Mouse (Mus musculus): ENCODE measurements around the gene Letm1. TPM values are rescaled to one million over a fixed set of nuclear protein-coding genes. Genes with fewer than 3 reads are reported as not detected.
A peak's percentile ranks its signal among the peaks of the same experiment; 100 is the strongest.

Gene Letm1
- polyA plus RNA-seq, 1 experiment from 2014 or later: 72.4 TPM

DNA sequence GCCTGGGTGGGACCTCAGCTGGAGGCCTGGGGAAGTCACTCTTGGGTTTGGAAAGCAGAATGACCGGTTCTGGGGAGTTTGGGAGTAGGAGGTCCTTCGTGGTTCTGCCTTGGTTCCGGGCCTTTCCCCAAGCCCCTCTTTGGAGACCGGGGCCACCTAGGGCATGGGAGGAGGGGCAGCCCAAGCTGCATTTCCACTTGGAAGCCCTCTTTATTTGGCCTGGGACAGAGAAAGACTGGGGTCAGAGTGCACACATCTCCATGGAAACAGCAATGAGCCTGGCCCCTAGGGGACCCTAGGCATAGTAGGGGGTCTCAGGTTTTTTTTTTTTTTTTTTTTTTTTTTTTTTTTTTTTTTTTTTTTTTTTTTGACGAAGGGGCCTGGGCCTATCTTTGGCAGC is 35.5 kb upstream of the Letm1 start:
- Histone ChIP-seq H3K4me1 (peaks cover 26% of the 10 kb centered on the region), H3K4me2 (no peak overlapping the region), H3K27ac (replicated peaks) (no peak overlapping the region), H3K27me3 (replicated peaks) (no peaks in the 10 kb centered on the region), H3K4me3 (replicated peaks) (no peak overlapping the region), H3K36me3 (no peaks in the 10 kb centered on the region), H3K9me3 (replicated peaks) (no peaks in the 10 kb centered on the region), H3K9ac (replicated peaks) (no peak overlapping the region)
- ATAC-seq (ENCODE audit: low FRiP score): no peak
- WGBS: 8% methylated on average over 5 of the region's 5 CpGs

DNA sequence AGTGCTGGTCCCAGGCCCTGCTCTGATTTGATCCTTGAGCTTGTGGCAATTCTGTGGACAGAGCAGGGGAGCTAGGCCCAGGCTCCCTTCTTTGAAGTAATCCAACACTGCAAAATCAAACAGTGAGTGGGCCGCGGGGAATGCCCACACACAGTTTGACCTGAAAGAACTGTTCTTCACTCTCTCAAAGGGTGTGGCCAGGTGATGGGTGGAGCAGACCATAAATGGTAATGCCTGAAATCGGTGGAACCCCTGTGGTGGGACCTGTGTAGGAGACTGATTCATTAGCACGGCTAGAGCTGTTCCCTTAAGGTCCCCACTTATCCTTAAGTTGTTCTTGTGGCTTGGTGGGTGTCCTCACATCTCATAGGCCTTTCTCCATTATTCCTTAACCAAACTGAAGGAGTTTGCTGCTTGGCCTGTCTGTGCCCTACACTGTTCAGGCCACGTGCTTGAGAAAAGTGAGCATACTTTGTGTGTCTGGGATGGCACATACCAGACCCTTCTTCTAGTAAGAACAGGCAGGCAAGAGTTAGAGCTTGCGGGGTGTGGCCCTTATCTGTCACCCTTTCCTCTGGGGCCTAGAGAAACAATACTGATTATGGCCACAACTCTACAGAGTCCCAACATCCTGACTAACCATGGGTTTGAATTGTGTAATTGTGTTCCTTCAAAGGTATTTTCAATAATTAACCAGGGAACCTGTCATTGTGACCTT is 33.5 kb upstream of the Letm1 start:
- no peak for ATAC-seq (ENCODE audit: low FRiP score)
- peaks cover 13% of the 10 kb centered on the region for H3K4me1 ChIP-seq
- H3K9ac ChIP-seq (replicated peaks): no peak overlapping the region
- H3K9me3 ChIP-seq (replicated peaks): no peaks in the 10 kb centered on the region
- no peak overlapping the region for H3K4me2 ChIP-seq
- H3K36me3 ChIP-seq: no peaks in the 10 kb centered on the region
- no peaks in the 10 kb centered on the region for H3K27me3 ChIP-seq (replicated peaks)
- H3K4me3 ChIP-seq (replicated peaks): no peak overlapping the region
- 85% methylated on average over 6 of the region's 6 CpGs for WGBS
- no peak overlapping the region for H3K27ac ChIP-seq (replicated peaks)

DNA sequence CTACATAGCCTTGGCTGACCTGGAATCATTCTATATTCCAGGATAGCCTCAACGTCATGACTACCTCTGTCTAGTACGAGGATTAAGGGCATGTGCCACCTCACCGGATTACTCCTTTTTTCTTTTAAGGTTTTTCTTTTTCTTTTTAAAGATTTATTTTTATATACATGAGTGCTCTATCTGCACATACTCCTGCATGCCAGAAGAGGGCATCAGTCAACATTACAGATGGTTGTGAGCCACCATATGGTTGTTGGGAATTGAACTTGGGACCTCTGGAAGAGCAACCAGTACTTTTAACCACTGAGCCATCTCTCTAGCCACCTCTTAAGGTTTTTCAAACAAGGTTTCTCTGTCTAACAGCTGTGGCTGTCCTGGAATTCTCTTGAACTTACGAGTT is 28.9 kb upstream of the Letm1 start:
- Histone ChIP-seq H3K27ac (replicated peaks) (no peak overlapping the region), H3K27me3 (replicated peaks) (no peaks in the 10 kb centered on the region), H3K9ac (replicated peaks) (no peak overlapping the region), H3K4me2 (no peak overlapping the region), H3K9me3 (replicated peaks) (0 out of 2 replicates have a peak, but pooled peaks cover 2% of the 10 kb centered on the region), H3K4me3 (replicated peaks) (no peak overlapping the region), H3K36me3 (no peaks in the 10 kb centered on the region), H3K4me1 (no peaks in the 10 kb centered on the region)
- 89% methylated on average over 4 of the region's 4 CpGs for WGBS
- no peak for ATAC-seq (ENCODE audit: low FRiP score)

DNA sequence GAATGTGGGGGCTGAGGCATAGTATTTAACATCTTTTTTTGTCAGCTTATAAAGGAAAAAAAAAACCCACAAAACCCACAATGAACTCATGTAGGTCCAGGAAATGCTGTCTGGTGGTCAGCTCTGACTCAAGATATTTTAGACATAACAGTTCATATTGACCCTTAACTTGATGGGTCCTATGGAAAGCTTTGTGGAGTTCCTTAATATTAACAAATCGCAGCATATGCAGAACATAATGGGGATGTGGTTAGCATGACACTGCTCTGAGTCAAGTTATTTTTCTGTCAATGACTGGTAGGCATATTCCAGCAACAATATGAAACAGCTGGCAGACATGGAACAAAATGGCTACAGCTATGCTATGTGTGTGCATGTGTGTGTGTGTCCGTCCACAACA is 20.7 kb upstream of the Letm1 start:
- no peaks in the 10 kb centered on the region for H3K36me3 ChIP-seq
- H3K4me2 ChIP-seq: no peak overlapping the region
- H3K27me3 ChIP-seq (replicated peaks): no peaks in the 10 kb centered on the region
- no peak overlapping the region for H3K4me3 ChIP-seq (replicated peaks)
- no peak overlapping the region for H3K9ac ChIP-seq (replicated peaks)
- H3K9me3 ChIP-seq (replicated peaks): peaks cover 9% of the 10 kb centered on the region
- no peak overlapping the region for H3K27ac ChIP-seq (replicated peaks)
- no peak for ATAC-seq (ENCODE audit: low FRiP score)
- WGBS: 90% methylated on average over 2 of the region's 2 CpGs
- H3K4me1 ChIP-seq: no peaks in the 10 kb centered on the region

DNA sequence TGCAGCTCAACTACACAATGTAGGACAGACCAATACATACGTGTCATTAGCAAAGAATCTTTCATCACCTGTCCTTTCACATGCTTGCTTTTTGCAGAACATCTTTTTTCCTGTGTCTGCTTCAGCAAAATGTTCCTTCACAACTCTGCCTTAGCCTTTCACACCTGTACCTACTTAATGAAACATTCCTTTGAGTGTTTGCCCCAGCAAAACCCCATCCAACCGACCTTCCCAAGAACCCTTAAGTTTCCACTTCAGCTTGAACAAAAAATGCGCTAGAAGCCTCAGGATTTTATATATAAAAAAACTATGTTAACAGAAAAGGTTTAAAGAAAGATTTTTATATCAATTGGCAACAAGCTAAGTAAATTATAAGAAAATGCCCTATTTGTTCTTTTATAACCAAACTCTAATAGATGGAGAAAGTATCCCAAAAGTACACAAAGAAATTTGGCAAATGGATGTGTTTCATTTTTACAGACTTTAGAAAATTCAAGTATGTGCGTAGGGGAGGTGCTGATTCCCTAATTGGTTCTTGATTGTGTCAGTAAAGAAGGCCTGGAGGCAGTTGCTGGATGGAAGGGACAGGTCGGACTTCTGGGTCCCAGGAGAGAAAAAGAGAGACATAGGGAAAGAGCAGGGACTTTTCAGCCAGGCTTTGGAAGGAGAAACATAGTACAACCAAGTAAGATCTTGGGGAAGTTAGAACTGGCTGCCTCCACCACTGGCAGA is 9.5 kb upstream of the Letm1 start:
- WGBS: 87% methylated on average over 5 of the region's 5 CpGs
- Histone ChIP-seq H3K9ac (replicated peaks) (no peak overlapping the region), H3K4me2 (no peak overlapping the region), H3K9me3 (replicated peaks) (no peaks in the 10 kb centered on the region), H3K4me3 (replicated peaks) (no peak overlapping the region), H3K27me3 (replicated peaks) (no peaks in the 10 kb centered on the region), H3K4me1 (no peaks in the 10 kb centered on the region), H3K27ac (replicated peaks) (no peak overlapping the region), H3K36me3 (no peaks in the 10 kb centered on the region)
- ATAC-seq (ENCODE audit: low FRiP score): no peak

DNA sequence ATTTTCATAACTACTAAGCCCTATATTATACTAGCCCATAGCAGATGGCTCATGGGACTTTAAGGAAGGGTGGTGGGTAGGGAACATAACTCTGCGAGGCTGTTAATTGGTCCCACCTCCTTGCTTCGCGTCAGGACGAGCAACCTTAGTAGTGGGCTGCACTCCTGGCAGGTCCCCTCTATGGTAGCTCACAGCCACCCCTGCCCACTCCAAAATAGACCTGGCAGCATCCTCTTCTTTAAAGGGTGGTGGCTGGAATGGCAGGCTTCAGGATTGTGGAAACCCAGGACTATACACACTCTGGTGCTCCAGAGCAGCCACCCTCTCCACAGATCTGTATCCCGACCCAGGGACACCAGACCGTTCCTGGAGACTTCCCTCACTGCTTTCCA is 378 bp upstream of the Letm1 start:
- no peaks in the 10 kb centered on the region for H3K9me3 ChIP-seq (replicated peaks)

DNA sequence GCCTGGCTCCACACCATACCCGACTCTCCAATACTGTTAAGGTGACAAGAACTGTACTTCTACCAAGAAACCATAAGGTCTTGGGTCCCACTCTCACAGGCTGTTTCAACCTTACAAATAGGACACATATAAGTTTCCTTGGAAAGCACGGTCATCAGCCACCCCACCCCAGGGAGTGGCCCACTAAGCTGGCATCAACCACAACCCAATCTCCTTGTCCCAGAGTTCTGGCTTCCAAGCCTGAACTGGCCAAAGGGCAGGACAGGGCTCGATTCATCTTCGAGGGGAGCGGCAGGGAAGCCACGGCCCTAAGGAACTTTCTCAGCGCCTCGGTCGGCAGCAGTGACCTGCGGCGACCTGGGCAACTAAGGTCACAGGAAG is 663 bp downstream of the Letm1 start:
- Histone ChIP-seq H3K36me3 (peaks cover 10% of the 10 kb centered on the region), H3K4me3 (replicated peaks) (peak overlapping the region; percentile 94), H3K9ac (replicated peaks) (peak overlapping the region; percentile 92), H3K4me2 (peak overlapping the region; percentile 70), H3K4me1 (peaks cover 30% of the 10 kb centered on the region), H3K9me3 (replicated peaks) (no peaks in the 10 kb centered on the region), H3K27ac (replicated peaks) (peak overlapping the region; percentile 90), H3K27me3 (replicated peaks) (no peaks in the 10 kb centered on the region)
- ATAC-seq (ENCODE audit: low FRiP score): peak; percentile 4; the same call in 1 of the 2 replicates
- whole genome bisulfite sequencing: 5% methylated on average over 11 of the region's 11 CpGs

More for the DNA sequence above, 378 bp upstream of the Letm1 start:
- H3K4me2 ChIP-seq: peak overlapping the region; percentile 70
- H3K36me3 ChIP-seq: no peaks in the 10 kb centered on the region
- ATAC-seq (ENCODE audit: low FRiP score): peak; percentile 81
- H3K9ac ChIP-seq (replicated peaks): peak overlapping the region; percentile 92
- peak overlapping the region; percentile 94 for H3K4me3 ChIP-seq (replicated peaks)
- H3K27ac ChIP-seq (replicated peaks): peak overlapping the region; percentile 90
- 10% methylated on average over 6 of the region's 6 CpGs for WGBS
- H3K4me1 ChIP-seq: peaks cover 30% of the 10 kb centered on the region
- no peaks in the 10 kb centered on the region for H3K27me3 ChIP-seq (replicated peaks)

DNA sequence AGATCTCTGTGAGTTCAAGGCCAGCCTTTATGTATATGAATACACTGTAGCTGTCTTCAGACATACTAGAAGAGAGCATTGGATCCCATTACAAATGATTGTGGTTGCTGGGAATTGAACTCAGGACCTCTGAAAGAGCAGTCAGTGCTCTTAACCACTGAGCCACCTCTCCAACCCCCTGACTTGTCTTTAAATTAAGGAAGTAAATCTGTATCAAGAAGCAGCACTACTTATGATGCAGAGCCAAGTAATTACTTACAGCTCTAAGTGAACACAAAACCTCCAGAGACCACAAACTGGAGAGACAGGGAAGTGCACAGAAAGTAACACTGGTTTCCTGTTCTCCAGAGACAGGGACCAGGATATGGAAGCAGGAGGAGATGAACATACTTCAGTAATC is 5.4 kb downstream of the Letm1 start:
- ATAC-seq (ENCODE audit: low FRiP score): no peak
- no peaks in the 10 kb centered on the region for H3K9me3 ChIP-seq (replicated peaks)
- peaks cover 23% of the 10 kb centered on the region for H3K4me1 ChIP-seq
- H3K4me2 ChIP-seq: no peak overlapping the region
- no peak overlapping the region for H3K27ac ChIP-seq (replicated peaks)
- peaks cover 36% of the 10 kb centered on the region for H3K36me3 ChIP-seq
- no peaks in the 10 kb centered on the region for H3K27me3 ChIP-seq (replicated peaks)
- no peak overlapping the region for H3K9ac ChIP-seq (replicated peaks)
- H3K4me3 ChIP-seq (replicated peaks): no peak overlapping the region

DNA sequence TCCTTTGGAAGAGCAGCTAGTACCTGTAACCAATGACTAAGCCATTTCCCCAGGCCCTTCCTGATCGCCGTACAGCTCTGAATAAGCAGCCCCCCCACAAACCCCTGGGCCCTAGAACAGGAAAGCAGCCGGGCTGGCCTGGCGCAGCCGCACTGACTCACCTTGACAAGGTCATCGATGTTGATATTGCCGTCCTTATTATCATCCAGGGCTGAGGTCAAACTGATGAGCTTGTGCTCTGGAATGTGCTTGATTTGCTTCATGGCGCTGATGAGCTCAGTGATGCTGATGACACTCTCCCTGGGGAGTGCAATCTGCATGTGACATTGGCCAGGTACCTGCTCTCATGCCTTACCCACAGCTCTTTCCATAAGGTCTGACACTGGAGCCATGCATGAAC is 39.1 kb downstream of the Letm1 start:
- no peaks in the 10 kb centered on the region for H3K27me3 ChIP-seq (replicated peaks)
- H3K4me2 ChIP-seq: no peak overlapping the region
- H3K36me3 ChIP-seq: peaks cover 82% of the 10 kb centered on the region
- WGBS: 95% methylated on average over 8 of the region's 8 CpGs
- H3K4me3 ChIP-seq (replicated peaks): no peak overlapping the region
- H3K9me3 ChIP-seq (replicated peaks): no peaks in the 10 kb centered on the region
- no peaks in the 10 kb centered on the region for H3K4me1 ChIP-seq
- H3K27ac ChIP-seq (replicated peaks): no peak overlapping the region
- no peak for ATAC-seq (ENCODE audit: low FRiP score)
- H3K9ac ChIP-seq (replicated peaks): no peak overlapping the region

DNA sequence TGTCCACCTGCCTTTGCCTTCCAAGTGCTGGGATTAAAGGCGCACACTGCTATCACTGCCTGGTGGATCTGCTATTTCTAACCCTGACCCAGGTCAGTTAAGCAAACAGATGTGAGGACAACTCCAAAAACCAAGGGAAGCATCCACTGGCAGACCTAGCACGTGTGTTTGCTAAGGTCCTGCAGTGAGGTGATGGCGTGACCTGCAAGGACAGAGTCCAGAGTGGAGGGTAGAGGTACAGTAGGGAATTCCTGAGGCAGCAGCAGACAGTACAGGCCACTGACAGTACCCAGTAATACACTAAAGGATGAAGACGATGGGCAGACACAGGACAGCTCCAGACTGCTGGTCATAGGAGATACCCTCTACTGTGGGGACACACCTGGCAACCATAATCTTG is 42.1 kb downstream of the Letm1 start:
- Histone ChIP-seq H3K27ac (replicated peaks) (no peak overlapping the region), H3K9ac (replicated peaks) (no peak overlapping the region), H3K4me1 (no peaks in the 10 kb centered on the region), H3K4me2 (no peak overlapping the region), H3K9me3 (replicated peaks) (no peaks in the 10 kb centered on the region), H3K36me3 (peaks cover 53% of the 10 kb centered on the region), H3K4me3 (replicated peaks) (no peak overlapping the region), H3K27me3 (replicated peaks) (no peaks in the 10 kb centered on the region)
- WGBS: 92% methylated on average over 4 of the region's 4 CpGs
- no peak for ATAC-seq (ENCODE audit: low FRiP score)

DNA sequence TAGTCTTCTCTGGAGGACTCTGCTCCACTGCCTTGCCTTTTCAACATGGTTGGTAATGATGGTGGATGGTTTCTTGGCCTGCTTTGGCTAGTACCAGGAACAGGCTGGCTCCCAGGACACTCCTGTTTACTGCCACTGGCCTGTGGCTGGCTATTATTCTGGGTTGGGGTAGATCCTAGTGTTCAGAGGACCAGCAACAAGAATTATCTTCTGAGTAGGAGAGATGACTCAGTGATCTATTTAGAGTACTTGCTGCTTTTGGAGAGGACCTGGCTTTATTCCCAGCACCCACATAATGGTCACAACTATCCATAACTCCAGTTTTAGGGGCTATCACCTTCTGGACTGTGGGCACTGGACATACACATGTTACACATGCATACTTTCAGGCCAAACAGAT is 44.3 kb downstream of the Letm1 start:
- ATAC-seq (ENCODE audit: low FRiP score): no peak
- H3K36me3 ChIP-seq: peaks cover 46% of the 10 kb centered on the region

DNA sequence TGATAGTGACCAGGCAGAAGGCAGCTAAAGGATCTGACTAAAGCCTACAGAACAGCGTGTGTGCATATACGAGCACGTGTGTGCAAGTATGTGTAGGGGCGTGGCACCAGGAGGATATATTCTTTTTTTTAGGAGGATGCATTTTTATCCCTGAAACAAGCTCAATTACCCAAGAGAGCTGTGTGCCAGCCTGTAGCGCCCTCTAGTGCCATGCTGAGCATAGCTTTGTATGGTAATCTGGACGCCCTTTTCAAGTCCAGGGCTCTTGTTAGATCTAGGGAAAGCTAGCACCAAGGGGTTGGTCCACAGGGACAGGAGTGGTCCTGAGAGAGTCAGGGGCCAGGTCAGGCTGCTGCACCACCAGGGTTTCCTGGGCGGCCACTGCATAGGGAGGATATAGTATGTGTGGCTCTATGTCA is 44.7 kb downstream of the Letm1 start:
- no peak for ATAC-seq (ENCODE audit: low FRiP score)
- H3K27ac ChIP-seq (replicated peaks): no peak overlapping the region
- H3K4me2 ChIP-seq: no peak overlapping the region
- 27% methylated on average over 7 of the region's 7 CpGs for WGBS
- H3K36me3 ChIP-seq: peaks cover 42% of the 10 kb centered on the region
- no peaks in the 10 kb centered on the region for H3K4me1 ChIP-seq
- H3K27me3 ChIP-seq (replicated peaks): no peaks in the 10 kb centered on the region
- H3K9ac ChIP-seq (replicated peaks): no peak overlapping the region
- H3K4me3 ChIP-seq (replicated peaks): no peak overlapping the region
- H3K9me3 ChIP-seq (replicated peaks): no peaks in the 10 kb centered on the region

More for the DNA sequence above, 44.3 kb downstream of the Letm1 start:
- no peak overlapping the region for H3K27ac ChIP-seq (replicated peaks)
- H3K9me3 ChIP-seq (replicated peaks): no peaks in the 10 kb centered on the region
- H3K27me3 ChIP-seq (replicated peaks): no peaks in the 10 kb centered on the region
- H3K9ac ChIP-seq (replicated peaks): no peak overlapping the region
- H3K4me2 ChIP-seq: no peak overlapping the region
- no peaks in the 10 kb centered on the region for H3K4me1 ChIP-seq
- H3K4me3 ChIP-seq (replicated peaks): no peak overlapping the region
